Mouse (Mus musculus): ENCODE measurements around the gene Cyp2u1. TPM values are rescaled to one million over a fixed set of nuclear protein-coding genes. Genes with fewer than 3 reads are reported as not detected.
"Not testable (repeated sequence)": the region's sequence is repeated elsewhere in the genome, so short reads cannot be mapped to it uniquely, and the experiment has no call there.

Gene Cyp2u1
- total RNA-seq (2021): 10 to 100 TPM; 15.7 to 23.9 TPM
- long read RNA-seq, experiment 1, partial matches to known transcripts: 1 of 7 reads
- long read RNA-seq, experiment 1, other reads (novel, unspliced or antisense): 2 of 7 reads
- long read RNA-seq, experiment 2, partial matches to known transcripts: 1 of 4 reads
- long read RNA-seq, experiment 2, other reads (novel, unspliced or antisense): 0 of 4 reads

DNA sequence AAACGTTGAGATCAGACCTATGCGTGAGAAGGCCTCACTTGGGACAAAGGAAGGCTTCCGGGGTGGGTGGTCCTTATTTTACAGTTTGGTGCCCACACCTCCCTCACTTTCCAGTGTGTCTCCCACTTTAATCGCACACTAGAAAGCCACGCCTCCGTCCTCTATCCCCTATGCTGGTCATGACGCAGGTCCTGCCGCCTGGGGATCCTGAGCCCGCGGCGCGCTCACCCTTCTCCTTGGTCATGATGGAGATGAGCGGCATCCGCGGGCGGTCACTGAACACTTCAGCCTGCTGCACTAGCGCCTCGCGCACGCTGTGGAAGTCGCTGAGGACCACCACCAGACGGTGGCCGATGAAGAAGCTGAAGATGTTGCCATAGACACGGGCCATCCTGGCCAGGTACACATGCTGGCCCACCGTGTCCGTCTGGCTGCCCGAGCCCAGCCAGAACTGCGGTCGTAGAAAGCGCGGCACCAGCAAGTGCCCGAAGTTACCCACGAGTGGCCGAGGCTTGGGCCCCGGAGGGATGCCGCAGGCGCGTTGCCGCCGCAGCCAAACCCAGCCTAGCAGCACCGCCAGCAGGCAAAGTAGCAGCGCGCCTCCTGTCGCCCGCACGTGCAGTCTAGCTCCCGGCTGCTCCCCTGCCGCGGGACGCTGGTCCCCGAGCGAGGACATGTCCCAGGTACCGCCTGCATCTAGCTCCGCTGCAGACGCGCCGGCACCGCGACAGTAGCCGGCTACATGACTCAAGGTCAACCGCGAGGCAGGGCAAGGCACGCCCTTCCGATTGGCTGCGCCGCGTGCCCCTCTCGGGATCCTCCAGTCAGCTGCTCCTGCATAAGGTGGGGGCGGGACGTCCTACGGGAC is at the start of gene Cyp2u1:
TSS of gene Cyp2u1 (minus strand) at position 776 of the 868 bp plus-strand sequence.
- DNase-seq: peak; percentile 93

GRCm38 (mm10) chr3:131350539-131350938 is 47.5 kb upstream of the Cyp2u1 start:
- DNase-seq: no peak

- no peak for DNase-seq
These were observed 46.0 kb upstream of the Cyp2u1 start for GRCm38 (mm10) chr3:131349013-131349412.

- no peak for DNase-seq
These were observed 45.5 kb upstream of the Cyp2u1 start for GRCm38 (mm10) chr3:131348579-131348950.

DNA sequence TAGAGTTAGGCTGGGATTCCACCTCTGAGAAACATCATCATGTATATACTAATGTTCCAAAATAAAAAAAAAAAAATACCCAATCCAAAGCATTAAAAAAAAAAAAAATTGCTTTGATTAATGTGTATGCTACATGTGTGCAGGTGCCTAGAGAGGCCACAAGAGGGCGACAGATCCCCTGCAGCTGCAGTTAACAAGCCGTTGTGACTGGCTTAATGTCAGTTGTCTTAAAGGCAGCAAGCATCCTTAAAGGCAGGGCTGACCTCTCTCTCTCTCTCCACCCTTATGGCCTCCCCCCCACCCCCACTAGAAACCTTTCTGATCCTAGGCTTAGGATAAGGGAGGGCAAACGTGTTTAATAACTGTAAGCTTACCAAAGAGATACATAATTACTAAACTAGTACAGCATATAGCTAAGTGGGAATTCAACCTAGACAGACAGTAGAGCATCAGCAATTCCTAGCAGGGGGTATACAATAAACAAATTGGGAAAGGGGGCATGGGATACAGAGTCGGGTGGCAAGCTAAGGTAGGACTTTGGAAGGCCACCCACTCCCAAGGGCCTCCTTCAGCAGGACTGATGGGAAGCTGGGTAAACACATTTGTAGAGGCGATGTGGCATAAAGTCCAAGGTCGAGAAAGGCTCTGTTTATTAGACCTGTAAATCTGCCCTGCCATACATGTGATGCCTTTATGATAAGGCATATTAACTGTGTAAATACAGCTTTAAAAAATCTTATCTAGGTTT is 45.0 kb upstream of the Cyp2u1 start:
- DNase-seq: peak; percentile 59

DNA sequence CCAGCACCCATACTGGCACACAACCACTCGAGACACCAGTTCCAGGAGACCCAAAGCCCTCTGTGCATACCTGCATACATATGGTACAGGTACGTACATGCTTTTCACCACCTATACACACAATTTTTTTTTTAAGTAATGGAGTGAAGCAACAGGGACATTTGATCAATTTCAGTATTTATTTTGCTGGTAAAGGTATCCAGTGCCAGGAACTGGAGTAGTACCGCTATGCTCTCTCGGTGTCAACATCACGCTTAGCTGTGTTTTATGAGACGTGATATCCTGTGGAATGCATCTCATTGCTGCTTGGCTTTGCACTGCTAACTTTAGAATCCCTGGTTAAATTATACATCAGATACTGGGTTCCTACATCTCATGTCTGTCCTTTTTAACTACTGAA is 42.9 kb upstream of the Cyp2u1 start:
- DNase-seq: no peak

- no peak for DNase-seq
These were observed 40.3 kb upstream of the Cyp2u1 start for GRCm38 (mm10) chr3:131343311-131343710.

DNA sequence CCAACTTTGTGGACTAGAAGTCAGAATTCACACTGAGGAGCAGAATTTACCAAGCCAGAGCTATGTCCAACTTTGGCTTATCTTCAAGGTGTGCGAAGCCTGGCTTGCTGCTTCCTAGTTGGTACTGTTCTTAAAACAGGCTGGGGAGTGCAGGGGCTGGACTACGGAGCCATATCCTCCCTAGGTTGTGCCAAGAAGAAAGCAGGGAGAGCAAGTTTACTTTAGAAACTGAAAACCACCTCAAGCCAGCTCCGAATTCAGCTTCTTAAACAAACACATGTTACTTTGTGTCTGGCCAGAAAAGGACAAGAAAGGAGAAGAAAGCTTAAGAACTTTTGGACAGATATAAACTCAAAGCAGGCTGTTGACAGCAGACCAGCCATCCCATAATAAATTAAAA is 37.9 kb upstream of the Cyp2u1 start:
- DNase-seq: no peak

DNA sequence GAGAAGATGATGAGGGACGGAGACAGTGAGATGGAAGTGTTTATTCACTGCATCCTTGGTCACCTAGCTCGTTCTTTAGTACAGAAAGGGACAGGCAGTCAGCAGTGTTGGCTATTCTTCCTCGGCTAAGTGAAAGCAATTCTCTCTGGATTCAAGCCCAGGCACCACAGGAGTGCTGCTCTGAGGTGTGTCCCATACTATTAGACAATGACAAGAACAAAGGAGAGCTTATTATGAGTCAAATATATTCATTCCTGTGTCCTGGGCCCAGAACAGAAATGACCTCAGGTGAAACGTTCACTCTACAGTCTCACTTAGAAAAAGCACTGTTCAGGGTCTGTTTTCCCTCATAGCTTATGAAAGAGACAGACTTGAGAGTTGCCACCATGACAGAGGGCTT is 36.3 kb upstream of the Cyp2u1 start:
- DNase-seq: no peak

GRCm38 (mm10) chr3:131337749-131338148 is 34.7 kb upstream of the Cyp2u1 start:
- DNase-seq: not testable (repeated sequence)

DNA sequence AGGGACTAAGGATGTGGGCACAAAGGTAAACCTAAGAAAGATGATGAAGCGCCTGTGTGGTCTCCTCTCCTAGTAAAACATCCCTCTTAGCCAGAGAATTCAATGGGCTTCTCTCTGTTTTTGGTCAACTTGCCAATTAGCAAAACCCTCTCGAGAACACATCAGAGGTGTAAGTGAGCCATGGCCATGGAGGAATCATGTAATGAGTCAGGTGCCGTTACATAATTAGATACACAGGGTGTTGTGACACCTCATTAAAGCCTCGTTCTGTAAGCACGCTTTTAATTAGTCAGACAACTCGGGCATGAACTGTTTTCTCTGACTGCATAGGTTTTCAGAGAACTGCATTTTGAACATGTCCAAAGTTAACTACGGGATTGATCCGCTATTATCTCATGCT is 33.6 kb upstream of the Cyp2u1 start:
- DNase-seq: no peak

- DNase-seq: no peak
These were observed 32.1 kb upstream of the Cyp2u1 start for GRCm38 (mm10) chr3:131335117-131335547.

DNA sequence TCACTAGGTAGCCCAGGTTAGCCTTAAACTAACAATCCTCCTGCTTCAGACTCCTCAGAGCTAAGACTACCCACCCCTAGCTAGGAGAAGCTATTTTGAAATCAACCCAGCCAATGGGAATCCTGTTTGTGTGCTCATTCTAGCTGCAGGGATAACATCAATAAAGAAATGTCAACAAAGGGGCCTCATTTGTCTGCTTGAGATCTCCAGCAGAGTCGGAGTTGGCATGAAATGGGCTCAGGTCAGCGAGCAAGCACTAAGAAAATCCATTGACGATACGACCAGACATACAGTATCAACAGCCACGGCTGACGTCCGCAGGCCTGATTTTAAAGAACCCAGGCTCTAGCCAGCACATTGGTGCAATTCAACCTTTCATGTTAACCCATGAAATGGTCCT is 24.2 kb upstream of the Cyp2u1 start:
- no peak for DNase-seq

GRCm38 (mm10) chr3:131326637-131327036 is 23.6 kb upstream of the Cyp2u1 start:
- no peak for DNase-seq

DNA sequence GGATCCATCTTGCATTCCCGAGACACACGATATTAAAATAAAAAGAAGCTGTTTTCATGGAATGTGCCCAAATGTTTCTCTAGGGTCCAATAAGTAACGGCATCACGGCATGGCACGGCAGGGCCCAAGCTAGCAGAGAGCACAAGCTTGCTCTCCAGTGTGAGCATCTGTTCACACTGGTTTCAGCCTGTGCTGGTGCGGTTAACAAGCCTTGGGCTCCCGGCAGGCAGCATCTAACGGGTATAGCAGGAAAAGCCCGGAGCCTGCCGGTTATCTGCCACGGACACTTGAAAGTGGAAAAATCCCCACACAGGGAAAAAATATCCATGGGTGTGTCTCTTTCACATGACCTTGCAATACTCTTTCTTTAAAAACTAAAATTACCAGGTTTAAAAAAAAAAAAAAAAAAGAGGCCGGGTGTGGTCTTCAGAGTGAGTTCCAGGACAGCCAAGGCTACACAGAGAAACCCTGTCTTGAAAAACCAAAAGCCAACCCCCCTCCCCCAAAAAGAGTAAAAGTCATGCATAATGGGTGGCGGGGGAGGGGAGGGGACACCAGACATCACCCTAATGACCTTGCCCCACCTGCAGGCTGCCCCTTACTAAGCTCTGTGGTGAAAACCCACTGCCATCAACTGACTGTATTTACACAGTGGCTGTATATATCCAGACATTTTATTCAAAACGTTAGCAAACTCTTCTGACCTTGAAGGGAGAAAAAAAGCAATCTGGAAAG is 19.2 kb upstream of the Cyp2u1 start:
- DNase-seq: no peak

GRCm38 (mm10) chr3:131320184-131320583 is 17.2 kb upstream of the Cyp2u1 start:
- DNase-seq: peak; percentile 88

DNA sequence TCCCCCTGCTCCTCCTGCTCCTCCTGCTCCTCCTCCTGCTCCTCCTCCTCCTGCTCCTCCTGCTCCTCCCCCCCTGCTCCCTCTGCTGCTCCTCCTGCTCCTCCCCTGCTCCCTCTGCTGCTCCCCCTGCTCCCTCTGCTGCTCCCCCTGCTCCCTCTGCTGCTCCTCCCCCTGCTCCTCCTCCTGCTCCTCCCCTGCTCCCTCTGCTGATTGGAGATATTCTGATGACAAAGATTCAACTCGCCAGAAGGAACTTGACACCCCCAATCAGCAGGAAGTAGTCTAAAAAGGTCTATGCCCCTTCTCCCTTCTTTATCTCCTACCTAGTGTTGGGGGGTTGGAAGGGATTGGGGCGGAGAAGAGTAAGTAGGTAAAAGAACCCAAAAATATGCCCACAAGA is 15.2 kb upstream of the Cyp2u1 start:
- no peak for DNase-seq

- no peak for DNase-seq
These were observed 14.1 kb upstream of the Cyp2u1 start for GRCm38 (mm10) chr3:131317126-131317525.

GRCm38 (mm10) chr3:131315957-131316510 is 13.0 kb upstream of the Cyp2u1 start:
- DNase-seq: no peak

DNA sequence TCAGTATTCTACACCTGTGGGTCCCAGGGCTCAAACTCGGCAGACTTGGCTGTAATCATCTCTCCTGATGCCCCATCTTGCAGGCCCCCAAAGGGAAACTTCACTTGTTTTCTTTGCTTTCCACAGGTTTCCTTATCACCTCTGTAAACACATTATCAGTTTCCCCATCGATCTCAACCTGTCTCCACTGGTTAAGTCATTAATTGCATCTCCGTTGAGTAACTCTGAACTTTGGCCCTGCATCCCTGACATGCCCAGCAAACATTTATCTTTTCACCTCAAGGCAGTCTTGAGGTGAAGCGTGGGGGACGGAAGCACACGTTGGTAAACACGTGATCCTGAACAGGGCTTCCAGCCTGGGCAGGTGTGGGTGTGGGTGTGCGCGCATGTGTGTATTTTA is 9.3 kb upstream of the Cyp2u1 start:
- DNase-seq: no peak

DNA sequence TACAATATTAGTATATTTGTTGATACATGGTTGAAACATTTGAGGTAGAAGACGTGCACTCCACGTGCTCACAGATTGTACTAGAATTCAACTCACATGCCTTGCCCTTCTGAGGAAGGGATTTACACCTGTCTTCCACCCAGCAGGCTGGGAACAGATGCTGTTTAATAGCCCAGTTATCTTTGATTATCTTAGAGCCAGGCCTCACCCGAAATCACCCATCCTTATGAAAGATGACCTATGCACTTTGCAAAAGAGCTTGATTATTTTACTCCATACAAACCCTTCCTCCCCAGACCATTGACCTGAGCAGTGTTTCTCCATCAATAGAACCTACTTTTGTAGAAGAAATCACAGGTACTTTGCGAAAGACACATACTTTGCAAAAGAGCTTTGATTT is 7.5 kb upstream of the Cyp2u1 start:
- no peak for DNase-seq

GRCm38 (mm10) chr3:131307811-131308210 is 4.8 kb upstream of the Cyp2u1 start:
- no peak for DNase-seq
